Mouse (Mus musculus) stomach, postnatal 0 days (tissue): ENCODE data around the gene Celsr2. TPM values are rescaled to one million over a fixed set of nuclear protein-coding genes. Genes with fewer than 3 reads are reported as not detected.

Source experiments
- ATAC-seq: fragments of 200-750 bp; cut with Nextera tagmentation; 2 replicates; pipeline ENCODE4 v1.8.0; 2017; ENCODE audit not compliant: low FRiP score, low TSS enrichment
- DNase-seq: peaks from one replicate; pipeline ENCODE4 v3.0.0-alpha.2; 2016; ENCODE audit warnings: low spot score
- H3K27ac ChIP-seq: fragments of 300-500 bp; sonication (generic); replicated peaks from 2 replicates; pipeline ENCODE4 v1.5.1; 2014; ENCODE audit warnings: mild to moderate bottlenecking, control low read depth
- H3K27me3 ChIP-seq: fragments of 300-500 bp; sonication (generic); 2 replicates; pipeline ENCODE4 v1.6.1; 2014; ENCODE audit warnings: low read length; ENCODE audit not compliant: control insufficient read depth, insufficient read depth
- H3K36me3 ChIP-seq: fragments of 300-500 bp; sonication (generic); 2 replicates; pipeline ENCODE4 v1.6.1; 2014; ENCODE audit warnings: low read length, mixed read lengths; ENCODE audit not compliant: control insufficient read depth, insufficient read depth
- H3K4me1 ChIP-seq: fragments of 300-500 bp; sonication (generic); replicated peaks from 2 replicates; pipeline ENCODE4 v1.6.1; 2014; ENCODE audit warnings: antibody characterized with exemption; ENCODE audit not compliant: control insufficient read depth, insufficient read depth
- H3K4me2 ChIP-seq: fragments of 300-500 bp; sonication (generic); replicated peaks from 2 replicates; pipeline ENCODE4 v1.6.1; 2014; ENCODE audit warnings: low read depth, mild to moderate bottlenecking, control low read depth, moderate library complexity
- H3K4me3 ChIP-seq: fragments of 300-500 bp; sonication (generic); 2 replicates; pipeline ENCODE4 v1.5.1; 2014; ENCODE audit warnings: low read depth, low read length, control low read depth
- H3K9ac ChIP-seq: fragments of 300-500 bp; sonication (generic); 2 replicates; pipeline ENCODE4 v1.6.1; 2014; ENCODE audit warnings: mild to moderate bottlenecking, low read length, control low read depth, mixed read lengths
- H3K9me3 ChIP-seq: fragments of 300-500 bp; sonication (generic); 2 replicates; pipeline ENCODE4 v1.6.1; 2016; ENCODE audit warnings: low read length; ENCODE audit not compliant: control insufficient read depth
- CTCF ChIP-seq: IDR thresholded peaks from 2 replicates; pipeline ENCODE4 v1.5.1; 2016; ENCODE audit warnings: antibody characterized with exemption, low read depth, mild to moderate bottlenecking, moderate library complexity
- EP300 ChIP-seq: optimal IDR thresholded peaks from 2 replicates; pipeline ENCODE3; 2016; ENCODE audit warnings: antibody characterized with exemption
- WGBS: fragments of 180-500 bp; shearing (Covaris S2); extraction: QIAGEN DNeasy Blood & Tissue Kit; methylation state at CpG from one replicate; pipeline ENCODE4 v1.1.7; 2014; 5-methylcytosine and 5-hydroxymethylcytosine counted together
- polyA plus RNA-seq: library from polyadenylated mRNA; unstranded; fragments of >200 nt; fragmentation: Nextera tagmentation; extraction: Ambion mirVana; gene quantifications from 2 replicates; pipeline ENCODE4 v1.2.1, GENCODE M21; 2015

Celsr2 gene
- polyA plus RNA-seq, 1 experiment from 2014 or later: 7.5 TPM

- 23% methylated on average over 5 of the region's 5 CpGs for WGBS
- peaks cover 5% of the 10 kb centered on the region; the same call in 1 of the 2 replicates for H3K4me1 ChIP-seq
- TF ChIP-seq CTCF (no peak), EP300 (no peak)
These were observed 5.0 kb downstream of the Celsr2 start for GRCm38 (mm10) chr3:108410359-108410714.

GRCm38 (mm10) chr3:108409656-108410358, 5.5 kb downstream of the Celsr2 start:
- Histone ChIP-seq H3K9ac (peak overlapping the region; percentile 38; the same call in 1 of the 2 replicates), H3K4me3 (no peak overlapping the region), H3K36me3 (no peaks in the 10 kb centered on the region; the same call in 1 of the 2 replicates), H3K9me3 (no peaks in the 10 kb centered on the region), H3K27me3 (no peaks in the 10 kb centered on the region), H3K4me2 (peak overlapping the region; percentile 14; the same call in 1 of the 2 replicates), H3K27ac (no peak overlapping the region), H3K4me1 (peaks cover 3% of the 10 kb centered on the region; the same call in 1 of the 2 replicates)
- ATAC-seq: no peak
- TF ChIP-seq CTCF (no peak), EP300 (no peak)
- WGBS: 47% methylated on average over 8 of the region's 8 CpGs
- DNase-seq: no peak

More at GRCm38 (mm10) chr3:108410359-108410714, 5.0 kb downstream of the Celsr2 start:
- ATAC-seq (no peak), DNase-seq (no peak)
- H3K36me3 ChIP-seq: no peaks in the 10 kb centered on the region; the same call in 1 of the 2 replicates
- 0 out of 2 replicates have a peak overlapping the region, but pooled peaks have one; percentile 13 for H3K27ac ChIP-seq
- peak overlapping the region; percentile 14; the same call in 1 of the 2 replicates for H3K4me2 ChIP-seq
- no peak overlapping the region for H3K4me3 ChIP-seq
- no peaks in the 10 kb centered on the region for H3K27me3 ChIP-seq
- no peaks in the 10 kb centered on the region for H3K9me3 ChIP-seq
- peak overlapping the region; percentile 18; the same call in 1 of the 2 replicates for H3K9ac ChIP-seq

GRCm38 (mm10) chr3:108408517-108409008, 6.8 kb downstream of the Celsr2 start:
- Histone ChIP-seq H3K4me2 (no peak overlapping the region), H3K9me3 (no peaks in the 10 kb centered on the region), H3K9ac (no peak overlapping the region), H3K27ac (no peak overlapping the region), H3K36me3 (no peaks in the 10 kb centered on the region; the same call in 1 of the 2 replicates), H3K4me3 (no peak overlapping the region), H3K4me1 (peaks cover 3% of the 10 kb centered on the region; the same call in 1 of the 2 replicates), H3K27me3 (no peaks in the 10 kb centered on the region)
- 78% methylated on average over 8 of the region's 8 CpGs for whole genome bisulfite sequencing
- ATAC-seq (no peak), DNase-seq (no peak)
- TF ChIP-seq CTCF (no peak), EP300 (no peak)

GRCm38 (mm10) chr3:108406306-108406885, 9.0 kb downstream of the Celsr2 start:
- Histone ChIP-seq H3K9me3 (no peaks in the 10 kb centered on the region), H3K4me1 (no peaks in the 10 kb centered on the region; the same call in 1 of the 2 replicates), H3K36me3 (no peaks in the 10 kb centered on the region; the same call in 1 of the 2 replicates), H3K4me3 (no peak overlapping the region), H3K4me2 (no peak overlapping the region), H3K27ac (no peak overlapping the region), H3K9ac (no peak overlapping the region), H3K27me3 (no peaks in the 10 kb centered on the region)
- TF ChIP-seq CTCF: no peak
- TF ChIP-seq EP300: no peak
- ATAC-seq: no peak
- DNase-seq: no peak
- WGBS: 88% methylated on average over 24 of the region's 24 CpGs

GRCm38 (mm10) chr3:108405536-108406305, 9.6 kb downstream of the Celsr2 start:
- WGBS: 55% methylated on average over 14 of the region's 14 CpGs
- ATAC-seq (no peak), DNase-seq (no peak)
- Histone ChIP-seq H3K36me3 (no peaks in the 10 kb centered on the region; the same call in 1 of the 2 replicates), H3K9ac (no peak overlapping the region), H3K9me3 (no peaks in the 10 kb centered on the region), H3K4me1 (no peaks in the 10 kb centered on the region; the same call in 1 of the 2 replicates), H3K4me2 (no peak overlapping the region), H3K4me3 (no peak overlapping the region), H3K27me3 (no peaks in the 10 kb centered on the region), H3K27ac (no peak overlapping the region)
- no peak for TF ChIP-seq CTCF
- TF ChIP-seq EP300: no peak
